Mouse (Mus musculus): ENCODE measurements around the gene AB124611.

AB124611 gene

GRCm38 (mm10) chr9:21525937-21526633, at the start of gene AB124611:
Gene AB124611, plus strand, starts transcription at chr9:21526176.
- WGBS = 54% methylated on average over 14 of the region's 14 CpGs

- WGBS = 96% methylated on average over 6 of the region's 6 CpGs
Measured at GRCm38 (mm10) chr9:21477707-21478106, 48.3 kb upstream of the AB124611 start.

GRCm38 (mm10) chr9:21484065-21484464, 41.9 kb upstream of the AB124611 start:
- 71% methylated on average over 4 of the region's 4 CpGs for WGBS

GRCm38 (mm10) chr9:21488246-21488645, 37.7 kb upstream of the AB124611 start:
- 67% methylated on average over 1 of the region's 2 CpGs for WGBS

DNA sequence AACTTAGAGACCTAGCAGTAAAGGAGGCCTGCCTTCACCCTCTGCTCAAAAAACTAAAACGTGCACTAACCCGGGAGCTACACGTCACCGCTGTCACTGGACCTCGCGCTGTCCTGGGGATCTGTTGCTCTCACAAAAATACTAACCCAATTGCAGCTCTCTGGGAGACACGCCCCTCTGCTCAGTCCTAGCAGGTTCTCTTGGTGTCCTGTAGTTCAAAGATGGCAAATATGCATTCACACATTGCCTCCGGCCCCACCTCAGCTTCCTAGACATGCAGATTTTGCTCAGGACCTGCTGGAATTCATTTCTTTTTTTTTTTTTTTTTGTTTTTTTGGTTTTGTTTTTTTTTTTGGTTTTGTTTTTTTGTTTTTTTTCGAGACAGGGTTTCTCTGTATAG, 35.3 kb upstream of the AB124611 start:
- 92% methylated on average over 9 of the region's 9 CpGs for WGBS

DNA sequence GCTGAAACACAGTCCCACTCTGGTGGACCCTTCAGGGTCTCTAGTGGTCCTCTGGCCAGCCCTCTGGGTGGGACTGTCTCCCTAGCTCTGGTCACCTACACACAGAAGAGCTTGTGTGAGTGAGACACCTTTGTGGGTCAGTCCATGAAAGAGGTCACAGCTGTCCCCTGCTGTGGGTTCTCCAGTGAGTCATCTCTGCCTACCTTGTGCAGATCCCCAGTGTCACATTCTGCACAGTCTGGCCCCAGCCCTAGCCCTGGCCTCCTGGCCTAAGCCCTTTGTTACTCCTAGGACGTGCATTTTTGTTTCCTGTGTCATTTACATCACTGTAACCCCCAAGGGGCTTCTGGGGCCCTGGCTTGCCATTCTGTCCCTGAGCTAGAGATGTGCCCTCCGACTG, 32.1 kb upstream of the AB124611 start:
- WGBS = 68% methylated on average over 2 of the region's 2 CpGs

- 49% methylated on average over 9 of the region's 9 CpGs for WGBS
Measured at GRCm38 (mm10) chr9:21494726-21495125, 31.2 kb upstream of the AB124611 start.

GRCm38 (mm10) chr9:21496308-21497049, 29.5 kb upstream of the AB124611 start:
- 74% methylated on average over 19 of the region's 19 CpGs for WGBS

DNA sequence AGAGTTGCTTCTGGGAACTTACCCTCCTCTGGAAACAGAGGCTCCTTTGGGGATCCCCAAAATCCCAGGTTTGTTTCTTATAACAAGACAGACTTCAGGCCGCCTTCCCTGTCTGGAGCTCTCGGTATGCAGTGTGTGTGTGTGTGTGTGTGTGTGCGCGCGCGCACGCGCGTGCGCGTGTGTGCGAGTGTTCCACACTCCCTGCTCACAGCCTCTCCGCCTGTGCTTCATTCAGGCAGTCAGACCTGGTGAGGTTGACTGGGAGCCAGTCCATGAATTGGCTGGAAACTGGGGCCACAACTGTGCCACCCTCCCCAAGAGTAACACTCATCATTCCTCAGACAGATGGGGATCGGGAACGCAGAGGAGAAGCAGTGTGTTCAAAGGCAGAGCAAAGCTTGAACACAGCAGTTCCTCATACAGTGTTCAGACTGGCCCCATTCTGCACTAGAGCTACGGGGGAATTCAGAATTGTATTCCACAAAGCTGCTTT, 28.9 kb upstream of the AB124611 start:
- 66% methylated on average over 16 of the region's 16 CpGs for WGBS

DNA sequence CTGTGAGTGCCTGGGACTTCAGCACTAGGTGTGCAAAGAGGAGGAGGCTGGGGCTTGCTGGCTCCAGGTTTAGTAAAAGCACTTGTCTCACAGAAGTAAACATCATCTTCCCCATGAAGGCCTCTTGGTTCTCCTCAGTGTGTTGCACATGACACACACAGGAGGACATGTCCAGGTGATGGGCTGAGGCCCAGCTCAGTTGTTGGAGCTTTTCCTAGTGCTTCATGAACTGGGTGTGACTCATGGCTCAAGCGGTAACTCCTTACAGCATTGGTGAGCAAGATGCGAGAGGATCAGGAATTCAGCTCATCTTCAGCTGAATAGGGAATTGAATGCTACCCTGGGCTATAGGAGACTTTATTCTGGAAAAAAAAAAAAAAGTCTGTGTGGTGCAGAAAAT, 28.3 kb upstream of the AB124611 start:
- WGBS = 77% methylated on average over 2 of the region's 2 CpGs

DNA sequence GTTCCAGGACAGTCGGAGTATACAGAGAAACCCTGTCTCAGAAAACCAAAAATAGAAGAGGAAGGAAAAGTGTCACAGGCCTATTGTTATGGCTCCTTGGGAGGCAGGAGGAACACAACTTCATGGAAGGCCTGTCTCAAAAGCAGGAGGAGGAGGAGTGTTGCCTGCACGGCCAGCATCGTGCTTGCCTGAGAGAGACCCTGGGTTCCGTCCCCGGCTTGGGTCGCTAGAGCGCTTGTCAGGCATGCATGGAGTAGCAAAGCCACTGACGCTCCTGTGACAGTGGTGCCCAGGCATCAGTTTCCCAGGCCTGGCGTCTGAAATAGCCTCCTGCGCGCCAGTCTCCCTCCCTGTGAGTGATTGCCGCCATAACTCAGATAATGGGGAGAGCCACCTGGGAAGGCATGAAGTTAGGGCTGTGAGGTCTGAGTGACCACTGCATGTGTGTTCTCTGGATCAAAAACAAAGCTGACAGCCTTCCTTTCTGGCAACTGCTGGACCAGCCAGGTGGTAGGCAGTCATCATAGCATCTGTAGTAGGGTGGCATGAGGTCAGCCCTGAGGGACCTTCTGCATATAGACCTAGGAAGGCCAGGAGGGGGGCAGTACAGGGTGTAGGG, 27.6 kb upstream of the AB124611 start:
- WGBS = 83% methylated on average over 12 of the region's 12 CpGs

- WGBS = 96% methylated on average over 8 of the region's 8 CpGs
Measured at GRCm38 (mm10) chr9:21503352-21503751, 22.6 kb upstream of the AB124611 start.

DNA sequence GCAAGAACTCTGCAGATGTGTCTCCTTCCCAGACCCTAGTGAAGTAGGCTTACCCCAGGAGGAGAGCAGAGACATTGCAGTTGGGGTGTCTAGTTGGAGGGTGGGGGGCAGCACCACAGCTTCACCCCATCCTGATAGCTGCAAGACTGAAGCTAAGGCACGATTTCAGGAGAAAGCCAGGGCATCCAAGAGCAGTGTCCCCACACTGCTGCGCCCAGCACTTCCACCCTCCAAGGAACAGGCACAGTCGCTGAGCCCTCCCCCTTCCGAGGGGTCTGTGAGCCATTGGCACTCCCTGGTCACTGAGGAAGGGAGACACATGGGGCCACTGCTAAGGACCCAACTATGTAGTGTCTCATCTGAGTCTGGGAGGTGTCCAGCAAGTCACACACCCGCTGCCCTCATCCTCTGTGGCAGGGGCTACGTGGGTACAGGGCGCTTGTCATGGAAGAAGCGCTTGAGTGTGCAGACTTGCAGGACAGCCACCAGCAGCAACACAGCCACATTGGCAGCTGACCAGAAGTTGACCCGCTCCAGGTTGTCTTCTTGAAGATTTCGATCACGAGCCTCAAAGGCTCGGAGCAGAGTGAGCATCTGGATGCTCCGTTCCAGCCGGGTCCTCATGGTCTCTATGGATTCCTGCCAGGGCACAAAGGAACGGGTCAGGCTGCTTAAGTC, 18.1 kb upstream of the AB124611 start:
- 79% methylated on average over 15 of the region's 15 CpGs for WGBS

DNA sequence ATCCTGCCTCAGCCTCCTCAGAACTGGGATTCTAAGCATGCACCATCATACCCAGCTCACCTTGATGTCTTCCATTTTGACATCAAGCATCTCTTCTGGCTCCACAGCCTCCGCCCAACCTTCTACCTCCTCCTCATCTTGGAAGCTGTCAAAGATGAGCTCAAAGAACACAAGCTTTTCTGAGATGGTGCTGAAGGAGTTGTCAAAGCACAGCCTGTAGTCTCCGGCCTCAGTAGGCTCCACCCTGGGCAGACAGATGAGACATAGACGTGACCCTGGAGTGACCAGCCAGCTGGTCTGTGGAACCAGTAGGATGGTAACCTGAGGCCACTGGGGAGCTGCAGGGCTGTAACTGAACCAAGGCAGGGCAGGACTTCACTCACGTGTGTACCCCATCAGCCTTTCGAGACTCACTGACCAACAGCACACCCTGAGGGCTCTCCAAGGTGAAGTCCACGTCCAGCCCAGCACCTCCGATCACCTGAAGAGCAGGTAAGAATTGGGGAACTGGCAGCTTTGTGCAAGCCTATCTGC, 17.0 kb upstream of the AB124611 start:
- WGBS = 63% methylated on average over 7 of the region's 7 CpGs

GRCm38 (mm10) chr9:21509772-21510688, 15.9 kb upstream of the AB124611 start, which contains the start of gene Tmed1:
Gene Tmed1, minus strand, starts transcription at chr9:21510252.
- WGBS = under 1% methylated on average over 44 of the region's 44 CpGs

GRCm38 (mm10) chr9:21510689-21511015, 15.3 kb upstream of the AB124611 start:
- WGBS = 2% methylated on average over 7 of the region's 7 CpGs

GRCm38 (mm10) chr9:21511052-21511451, 14.9 kb upstream of the AB124611 start:
- WGBS = 69% methylated on average over 9 of the region's 9 CpGs

DNA sequence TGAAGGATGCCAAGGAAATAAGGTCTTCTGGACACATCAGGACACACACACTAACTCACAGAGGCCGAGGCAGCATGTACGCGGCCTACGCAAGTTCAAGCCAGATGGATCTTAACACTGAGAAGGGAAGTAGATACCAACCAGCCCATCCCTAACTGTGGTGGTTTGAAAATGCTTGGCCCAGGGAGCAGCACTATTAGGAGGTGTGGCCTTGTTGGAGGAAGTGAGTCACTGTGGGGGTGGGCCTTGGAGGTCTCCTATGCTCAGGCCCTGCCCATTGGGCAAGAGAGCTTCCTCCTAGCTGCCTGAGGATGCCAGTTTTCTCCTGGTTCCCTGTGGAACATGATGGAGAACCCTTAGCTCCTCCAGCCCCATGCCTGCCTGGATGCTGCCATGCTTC, 12.5 kb upstream of the AB124611 start:
- WGBS = 98% methylated on average over 4 of the region's 4 CpGs

GRCm38 (mm10) chr9:21517947-21518495, 8.0 kb upstream of the AB124611 start:
- WGBS = 87% methylated on average over 6 of the region's 6 CpGs

GRCm38 (mm10) chr9:21518690-21519089, 7.3 kb upstream of the AB124611 start:
- 86% methylated on average over 6 of the region's 6 CpGs for WGBS
